Mouse (Mus musculus): ENCODE data around the gene Aicda. TPM values are rescaled to one million over a fixed set of nuclear protein-coding genes. Genes with fewer than 3 reads are reported as not detected.

Aicda gene
- polyA plus RNA-seq, 1 experiment from 2014 or later, result 0.05 TPM

DNA sequence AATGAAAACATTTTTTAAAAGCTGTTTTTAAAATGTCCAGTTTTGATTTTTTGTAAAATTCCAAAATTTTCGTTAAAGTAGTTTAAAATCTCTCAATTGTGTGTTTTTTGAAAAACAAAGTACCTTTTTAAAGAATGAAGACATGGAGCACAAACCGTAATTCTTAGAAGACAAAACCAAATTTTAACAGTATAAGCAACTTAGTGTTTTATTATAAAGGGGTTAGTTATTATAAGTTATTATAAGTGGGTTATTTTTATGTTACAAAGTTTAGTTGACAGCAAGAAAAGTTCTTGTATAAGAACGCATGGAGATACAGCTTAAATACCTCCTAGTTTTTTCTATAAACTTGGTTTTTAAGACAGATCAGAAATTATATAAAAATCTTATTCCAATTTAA is 48.0 kb downstream of the Aicda start:
- 79% methylated on average over 3 of the region's 3 CpGs for WGBS
- TF ChIP-seq CTCF (IDR thresholded peaks at IDR 0.05) (no peak), EP300 (IDR thresholded peaks at IDR 0.05) (no peak)

DNA sequence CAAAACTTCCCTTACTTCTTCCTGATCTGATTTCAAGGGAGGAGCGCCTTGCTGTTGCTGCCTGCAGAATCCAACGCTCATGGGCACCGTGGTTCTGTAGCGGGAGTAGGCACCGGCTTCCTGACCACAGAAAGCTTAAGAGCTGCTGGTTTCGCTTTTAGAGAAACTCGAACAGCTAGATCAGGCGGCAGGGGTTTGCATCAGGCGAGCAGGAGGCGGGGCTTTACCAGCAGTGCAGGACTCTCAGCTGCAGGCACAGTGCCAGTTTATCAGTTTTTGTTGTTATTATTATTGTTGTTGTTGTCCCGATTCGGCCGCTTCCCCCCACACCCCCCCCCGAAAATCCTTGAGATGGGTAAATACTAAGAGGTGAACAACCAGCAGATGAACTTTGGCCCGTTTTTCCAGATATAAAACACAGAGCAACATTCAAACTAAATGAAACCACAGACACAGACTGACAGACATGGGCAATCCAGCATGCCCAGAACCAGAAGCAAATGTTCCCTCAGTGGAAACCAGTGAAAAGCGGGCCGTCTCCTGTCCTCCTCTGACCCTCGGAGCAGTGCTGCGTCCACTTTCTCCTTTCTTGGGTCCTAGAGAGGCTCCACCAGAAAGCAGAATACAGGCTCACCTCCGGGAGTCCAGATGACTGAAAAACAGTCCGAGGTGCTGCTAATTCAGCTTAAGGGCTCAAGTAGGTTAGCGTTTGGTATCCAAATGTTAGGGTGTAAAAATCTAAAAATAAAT is 48.8 kb downstream of the Aicda start, which contains the start of gene Apobec1:
Apobec1 (minus strand) TSS at position 203 of the 750 bp plus-strand sequence.
- no peaks in the 10 kb centered on the region for H3K27me3 ChIP-seq (replicated peaks; ENCODE audit: insufficient read depth, low read length)
- DNase-seq (ENCODE audit: low spot score), result peak; percentile 92
- peak; percentile 86 for ATAC-seq
- no peaks in the 10 kb centered on the region for H3K36me3 ChIP-seq (ENCODE audit: insufficient read depth, low read length)
- H3K9me3 ChIP-seq (ENCODE audit: low read length), result no peaks in the 10 kb centered on the region
- H3K27ac ChIP-seq (ENCODE audit: low read length), result peak within 1 kb of the TSS; percentile 80
- 1% methylated on average over 22 of the region's 22 CpGs for WGBS
- no peaks in the 10 kb centered on the region for H3K4me1 ChIP-seq (ENCODE audit: insufficient read depth, low read depth, low read length)
- peak within 1 kb of the TSS; percentile 64 for H3K4me2 ChIP-seq (replicated peaks; ENCODE audit: low read depth, low read length)
- peak within 1 kb of the TSS; percentile 34; the same call in 1 of the 2 replicates for H3K9ac ChIP-seq (replicated peaks; ENCODE audit: low read depth)
- peak within 1 kb of the TSS; percentile 57 for H3K4me3 ChIP-seq (ENCODE audit: low read depth, low read length)
- TF ChIP-seq EP300 (IDR thresholded peaks at IDR 0.05) (no peak), CTCF (IDR thresholded peaks at IDR 0.05) (no peak)

More for the DNA sequence above, 48.0 kb downstream of the Aicda start:
- Histone ChIP-seq H3K4me3 (ENCODE audit: low read depth, low read length) (peak overlapping the region; percentile 57), H3K9me3 (ENCODE audit: low read length) (no peaks in the 10 kb centered on the region), H3K4me2 (replicated peaks; ENCODE audit: low read depth, low read length) (peak overlapping the region; percentile 64), H3K9ac (replicated peaks; ENCODE audit: low read depth) (no peak overlapping the region), H3K4me1 (ENCODE audit: insufficient read depth, low read depth, low read length) (no peaks in the 10 kb centered on the region), H3K36me3 (ENCODE audit: insufficient read depth, low read length) (no peaks in the 10 kb centered on the region), H3K27me3 (replicated peaks; ENCODE audit: insufficient read depth, low read length) (no peaks in the 10 kb centered on the region), H3K27ac (ENCODE audit: low read length) (0 out of 2 replicates have a peak overlapping the region, but pooled peaks have one; percentile 80)
- DNase-seq (ENCODE audit: low spot score), result no peak
- ATAC-seq, result no peak

DNA sequence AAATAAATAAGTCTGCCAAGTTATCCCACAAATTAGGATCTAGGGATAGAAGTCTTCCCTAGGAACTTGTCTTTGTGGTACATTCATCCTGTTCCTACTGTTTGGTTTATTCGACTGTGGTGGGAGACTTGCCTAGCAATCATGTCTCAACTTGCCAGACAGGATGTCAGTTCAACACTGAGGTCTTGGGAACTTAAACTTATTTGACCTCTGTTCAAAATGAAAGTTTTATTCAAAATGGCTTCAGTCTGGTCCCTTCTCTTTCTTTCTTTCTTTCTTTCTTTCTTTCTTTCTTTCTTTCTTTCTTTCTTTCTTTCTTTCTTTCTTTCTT is 49.4 kb downstream of the Aicda start:
- ATAC-seq, result peak; percentile 44; the same call in 1 of the 2 replicates
- no peak overlapping the region for H3K9ac ChIP-seq (replicated peaks; ENCODE audit: low read depth)
- no peaks in the 10 kb centered on the region for H3K4me1 ChIP-seq (ENCODE audit: insufficient read depth, low read depth, low read length)
- H3K27me3 ChIP-seq (replicated peaks; ENCODE audit: insufficient read depth, low read length), result no peaks in the 10 kb centered on the region
- peak overlapping the region; percentile 57 for H3K4me3 ChIP-seq (ENCODE audit: low read depth, low read length)
- H3K9me3 ChIP-seq (ENCODE audit: low read length), result no peaks in the 10 kb centered on the region
- WGBS, result 3% methylated on average over 1 of the region's 1 CpGs
- H3K4me2 ChIP-seq (replicated peaks; ENCODE audit: low read depth, low read length), result peak overlapping the region; percentile 64
- H3K36me3 ChIP-seq (ENCODE audit: insufficient read depth, low read length), result no peaks in the 10 kb centered on the region
- peak overlapping the region; percentile 80 for H3K27ac ChIP-seq (ENCODE audit: low read length)
- DNase-seq (ENCODE audit: low spot score), result peak; percentile 63
- TF ChIP-seq CTCF (IDR thresholded peaks at IDR 0.05) (no peak), EP300 (IDR thresholded peaks at IDR 0.05) (no peak)

DNA sequence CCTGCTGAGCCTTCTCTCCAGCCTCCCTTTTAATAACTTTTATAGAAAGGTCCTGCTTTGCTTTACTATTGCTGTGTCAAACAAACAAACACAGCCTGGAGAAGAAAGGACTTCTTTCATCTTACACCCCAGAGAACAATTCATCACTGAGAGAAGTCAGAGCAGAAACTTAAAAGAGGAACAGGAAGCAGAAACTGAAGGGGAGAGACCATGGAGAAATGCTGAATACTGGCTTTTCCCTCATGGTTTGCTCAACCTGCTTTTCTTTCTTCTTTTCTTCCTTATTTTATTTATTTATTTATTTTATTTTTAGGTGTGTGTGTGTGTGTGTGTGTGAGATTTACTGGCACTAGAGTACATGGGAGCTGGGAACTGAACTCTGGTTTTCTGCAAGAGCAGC is 50.7 kb downstream of the Aicda start:
- Histone ChIP-seq H3K27ac (ENCODE audit: low read length) (no peak overlapping the region), H3K4me3 (ENCODE audit: low read depth, low read length) (no peak overlapping the region), H3K9me3 (ENCODE audit: low read length) (no peaks in the 10 kb centered on the region), H3K4me1 (ENCODE audit: insufficient read depth, low read depth, low read length) (no peaks in the 10 kb centered on the region), H3K36me3 (ENCODE audit: insufficient read depth, low read length) (no peaks in the 10 kb centered on the region), H3K9ac (replicated peaks; ENCODE audit: low read depth) (no peak overlapping the region), H3K4me2 (replicated peaks; ENCODE audit: low read depth, low read length) (no peak overlapping the region), H3K27me3 (replicated peaks; ENCODE audit: insufficient read depth, low read length) (no peaks in the 10 kb centered on the region)
- no peak for ATAC-seq
- DNase-seq (ENCODE audit: low spot score), result peak; percentile 23
- TF ChIP-seq EP300 (IDR thresholded peaks at IDR 0.05) (no peak), CTCF (IDR thresholded peaks at IDR 0.05) (no peak)

DNA sequence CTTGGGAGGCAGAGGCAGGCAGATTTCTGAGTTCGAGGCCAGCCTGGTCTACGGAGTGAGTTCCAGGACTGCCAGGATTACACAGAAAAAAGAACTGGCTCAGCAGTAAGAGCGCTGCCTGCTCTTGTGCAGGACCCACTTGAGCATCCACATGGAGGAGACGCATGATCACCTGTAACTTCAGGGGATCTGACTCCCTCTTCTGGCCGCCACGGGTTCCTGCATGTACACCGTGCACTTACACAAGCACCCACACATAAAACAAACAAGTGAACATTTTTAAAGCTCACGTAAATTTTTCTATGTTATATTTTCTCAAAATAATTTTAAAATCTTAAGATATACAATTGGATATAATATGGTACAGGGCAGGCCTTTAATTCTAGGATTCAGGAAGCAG is 51.9 kb downstream of the Aicda start:
- Histone ChIP-seq H3K27ac (ENCODE audit: low read length) (no peak overlapping the region), H3K9me3 (ENCODE audit: low read length) (no peaks in the 10 kb centered on the region), H3K27me3 (replicated peaks; ENCODE audit: insufficient read depth, low read length) (no peaks in the 10 kb centered on the region), H3K4me2 (replicated peaks; ENCODE audit: low read depth, low read length) (no peak overlapping the region), H3K36me3 (ENCODE audit: insufficient read depth, low read length) (no peaks in the 10 kb centered on the region), H3K9ac (replicated peaks; ENCODE audit: low read depth) (no peak overlapping the region), H3K4me3 (ENCODE audit: low read depth, low read length) (no peak overlapping the region), H3K4me1 (ENCODE audit: insufficient read depth, low read depth, low read length) (no peaks in the 10 kb centered on the region)
- TF ChIP-seq EP300 (IDR thresholded peaks at IDR 0.05) (no peak), CTCF (IDR thresholded peaks at IDR 0.05) (peak; percentile 43)
- WGBS, result 82% methylated on average over 8 of the region's 8 CpGs
- DNase-seq (ENCODE audit: low spot score), result no peak
- no peak for ATAC-seq

DNA sequence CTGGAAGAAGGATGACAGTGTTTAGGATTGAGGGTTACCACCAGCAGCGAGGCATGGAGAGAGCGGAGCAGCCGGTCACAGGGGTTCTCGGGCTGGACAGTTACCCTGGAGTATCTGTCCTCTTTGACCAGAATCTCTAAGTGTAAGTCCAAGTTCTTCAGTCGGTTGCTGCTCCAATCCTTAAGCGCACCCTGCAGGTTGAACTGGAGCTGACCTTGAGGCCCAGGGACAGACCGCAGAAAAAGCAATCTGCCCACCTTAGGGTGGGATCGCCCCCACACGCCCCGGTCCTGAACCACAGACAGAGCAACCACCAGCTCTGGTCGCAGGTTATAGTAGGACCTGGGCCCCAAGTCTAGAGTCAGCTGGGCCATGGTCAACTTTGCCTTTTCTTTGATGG is 53.1 kb downstream of the Aicda start:
- no peak overlapping the region for H3K4me3 ChIP-seq (ENCODE audit: low read depth, low read length)
- TF ChIP-seq EP300 (IDR thresholded peaks at IDR 0.05) (no peak), CTCF (IDR thresholded peaks at IDR 0.05) (no peak)
- H3K36me3 ChIP-seq (ENCODE audit: insufficient read depth, low read length), result no peaks in the 10 kb centered on the region
- ATAC-seq, result no peak
- no peaks in the 10 kb centered on the region for H3K27me3 ChIP-seq (replicated peaks; ENCODE audit: insufficient read depth, low read length)
- no peaks in the 10 kb centered on the region for H3K4me1 ChIP-seq (ENCODE audit: insufficient read depth, low read depth, low read length)
- no peak overlapping the region for H3K9ac ChIP-seq (replicated peaks; ENCODE audit: low read depth)
- H3K27ac ChIP-seq (ENCODE audit: low read length), result no peak overlapping the region
- no peak for DNase-seq (ENCODE audit: low spot score)
- WGBS, result 90% methylated on average over 11 of the region's 11 CpGs
- no peak overlapping the region for H3K4me2 ChIP-seq (replicated peaks; ENCODE audit: low read depth, low read length)
- no peaks in the 10 kb centered on the region for H3K9me3 ChIP-seq (ENCODE audit: low read length)
